Mouse (Mus musculus): ENCODE measurements at regions not wholly inside any gene's neighbourhood (a gene's known extent, or its start where the extent isn't known, plus 50 kb on each side); places are given as distances from the start of the nearest gene placed in this dataset.

GRCm38 (mm10) chr14:106225401-106225800, 119.4 kb downstream of the Trim52 start:
- H3K27me3 ChIP-seq (ENCODE audit: control insufficient read depth, insufficient read depth, low read length) = no peaks in the 10 kb centered on the region
- DNase-seq (no peak), ATAC-seq (ENCODE audit: low FRiP score, low TSS enrichment) (no peak)
- H3K36me3 ChIP-seq (ENCODE audit: control insufficient read depth, insufficient read depth, low read length) = no peaks in the 10 kb centered on the region
- H3K4me2 ChIP-seq (ENCODE audit: low read length) = no peak overlapping the region
- no peak overlapping the region for H3K9ac ChIP-seq (replicated peaks; ENCODE audit: low read length)
- 82% methylated on average over 1 of the region's 1 CpGs for WGBS
- H3K4me3 ChIP-seq (replicated peaks; ENCODE audit: low read depth, low read length) = no peak overlapping the region
- no peak overlapping the region for H3K27ac ChIP-seq (replicated peaks; ENCODE audit: low read depth, low read length)
- no peaks in the 10 kb centered on the region for H3K4me1 ChIP-seq (ENCODE audit: control insufficient read depth, insufficient read depth, low read length)
- H3K9me3 ChIP-seq (ENCODE audit: control insufficient read depth, low read length) = no peaks in the 10 kb centered on the region

- no peak overlapping the region for H3K27ac ChIP-seq (replicated peaks; ENCODE audit: low read depth, low read length)
- H3K36me3 ChIP-seq (ENCODE audit: control insufficient read depth, insufficient read depth, low read length) = no peaks in the 10 kb centered on the region
- DNase-seq = no peak
- no peak overlapping the region for H3K4me3 ChIP-seq (replicated peaks; ENCODE audit: low read depth, low read length)
- H3K9me3 ChIP-seq (ENCODE audit: control insufficient read depth, low read length) = no peaks in the 10 kb centered on the region
- no peak overlapping the region for H3K4me2 ChIP-seq (ENCODE audit: low read length)
- WGBS = 92% methylated on average over 5 of the region's 5 CpGs
- ATAC-seq (ENCODE audit: low FRiP score, low TSS enrichment) = no peak
- H3K27me3 ChIP-seq (ENCODE audit: control insufficient read depth, insufficient read depth, low read length) = no peaks in the 10 kb centered on the region
- no peak overlapping the region for H3K9ac ChIP-seq (replicated peaks; ENCODE audit: low read length)
- H3K4me1 ChIP-seq (ENCODE audit: control insufficient read depth, insufficient read depth, low read length) = no peaks in the 10 kb centered on the region
These were observed 135.9 kb downstream of the Trim52 start for GRCm38 (mm10) chr14:106241721-106242405.

GRCm38 (mm10) chr14:106259396-106260108, 153.6 kb downstream of the Trim52 start:
- WGBS = 69% methylated on average over 4 of the region's 4 CpGs
- H3K4me1 ChIP-seq (ENCODE audit: control insufficient read depth, insufficient read depth, low read length) = no peaks in the 10 kb centered on the region
- no peaks in the 10 kb centered on the region for H3K9me3 ChIP-seq (ENCODE audit: control insufficient read depth, low read length)
- ATAC-seq (ENCODE audit: low FRiP score, low TSS enrichment) (no peak), DNase-seq (no peak)
- no peaks in the 10 kb centered on the region for H3K36me3 ChIP-seq (ENCODE audit: control insufficient read depth, insufficient read depth, low read length)
- H3K4me2 ChIP-seq (ENCODE audit: low read length) = no peak overlapping the region
- no peak overlapping the region for H3K9ac ChIP-seq (replicated peaks; ENCODE audit: low read length)
- no peak overlapping the region for H3K4me3 ChIP-seq (replicated peaks; ENCODE audit: low read depth, low read length)
- no peaks in the 10 kb centered on the region for H3K27me3 ChIP-seq (ENCODE audit: control insufficient read depth, insufficient read depth, low read length)
- no peak overlapping the region for H3K27ac ChIP-seq (replicated peaks; ENCODE audit: low read depth, low read length)

GRCm38 (mm10) chr14:106265290-106265689, 159.3 kb downstream of the Trim52 start:
- Histone ChIP-seq H3K4me2 (ENCODE audit: low read length) (no peak overlapping the region), H3K4me3 (replicated peaks; ENCODE audit: low read depth, low read length) (no peak overlapping the region), H3K4me1 (ENCODE audit: control insufficient read depth, insufficient read depth, low read length) (no peaks in the 10 kb centered on the region), H3K36me3 (ENCODE audit: control insufficient read depth, insufficient read depth, low read length) (no peaks in the 10 kb centered on the region), H3K27ac (replicated peaks; ENCODE audit: low read depth, low read length) (no peak overlapping the region), H3K9ac (replicated peaks; ENCODE audit: low read length) (no peak overlapping the region), H3K9me3 (ENCODE audit: control insufficient read depth, low read length) (no peaks in the 10 kb centered on the region), H3K27me3 (ENCODE audit: control insufficient read depth, insufficient read depth, low read length) (no peaks in the 10 kb centered on the region)
- no peak for DNase-seq
- ATAC-seq (ENCODE audit: low FRiP score, low TSS enrichment) = no peak
- 95% methylated on average over 3 of the region's 3 CpGs for WGBS

GRCm38 (mm10) chr14:106267679-106268561, 161.9 kb downstream of the Trim52 start:
- Histone ChIP-seq H3K9me3 (ENCODE audit: control insufficient read depth, low read length) (no peaks in the 10 kb centered on the region), H3K27me3 (ENCODE audit: control insufficient read depth, insufficient read depth, low read length) (no peaks in the 10 kb centered on the region), H3K9ac (replicated peaks; ENCODE audit: low read length) (no peak overlapping the region), H3K36me3 (ENCODE audit: control insufficient read depth, insufficient read depth, low read length) (no peaks in the 10 kb centered on the region), H3K4me1 (ENCODE audit: control insufficient read depth, insufficient read depth, low read length) (no peaks in the 10 kb centered on the region), H3K4me3 (replicated peaks; ENCODE audit: low read depth, low read length) (no peak overlapping the region), H3K4me2 (ENCODE audit: low read length) (no peak overlapping the region), H3K27ac (replicated peaks; ENCODE audit: low read depth, low read length) (no peak overlapping the region)
- ATAC-seq (ENCODE audit: low FRiP score, low TSS enrichment) = no peak
- WGBS = 88% methylated on average over 12 of the region's 12 CpGs
- no peak for DNase-seq

GRCm38 (mm10) chr14:106269680-106270079, 163.7 kb downstream of the Trim52 start:
- Histone ChIP-seq H3K9me3 (ENCODE audit: control insufficient read depth, low read length) (no peaks in the 10 kb centered on the region), H3K4me3 (replicated peaks; ENCODE audit: low read depth, low read length) (no peak overlapping the region), H3K4me2 (ENCODE audit: low read length) (no peak overlapping the region), H3K27ac (replicated peaks; ENCODE audit: low read depth, low read length) (no peak overlapping the region), H3K9ac (replicated peaks; ENCODE audit: low read length) (no peak overlapping the region), H3K36me3 (ENCODE audit: control insufficient read depth, insufficient read depth, low read length) (no peaks in the 10 kb centered on the region), H3K27me3 (ENCODE audit: control insufficient read depth, insufficient read depth, low read length) (no peaks in the 10 kb centered on the region), H3K4me1 (ENCODE audit: control insufficient read depth, insufficient read depth, low read length) (no peaks in the 10 kb centered on the region)
- no peak for ATAC-seq (ENCODE audit: low FRiP score, low TSS enrichment)
- 78% methylated on average over 6 of the region's 6 CpGs for WGBS
- no peak for DNase-seq

GRCm38 (mm10) chr14:106313558-106313957, 207.6 kb downstream of the Trim52 start:
- Histone ChIP-seq H3K4me3 (replicated peaks; ENCODE audit: low read depth, low read length) (no peak overlapping the region), H3K4me2 (ENCODE audit: low read length) (no peak overlapping the region), H3K27me3 (ENCODE audit: control insufficient read depth, insufficient read depth, low read length) (no peaks in the 10 kb centered on the region), H3K36me3 (ENCODE audit: control insufficient read depth, insufficient read depth, low read length) (no peaks in the 10 kb centered on the region), H3K9ac (replicated peaks; ENCODE audit: low read length) (no peak overlapping the region), H3K9me3 (ENCODE audit: control insufficient read depth, low read length) (no peaks in the 10 kb centered on the region), H3K27ac (replicated peaks; ENCODE audit: low read depth, low read length) (no peak overlapping the region), H3K4me1 (ENCODE audit: control insufficient read depth, insufficient read depth, low read length) (no peaks in the 10 kb centered on the region)
- no peak for DNase-seq
- WGBS = 18% methylated on average over 8 of the region's 8 CpGs
- ATAC-seq (ENCODE audit: low FRiP score, low TSS enrichment) = no peak

- whole genome bisulfite sequencing = 15% methylated on average over 9 of the region's 9 CpGs
- H3K4me2 ChIP-seq (ENCODE audit: low read length) = peak overlapping the region; percentile 4; the same call in 1 of the 2 replicates
- H3K4me1 ChIP-seq (ENCODE audit: control insufficient read depth, insufficient read depth, low read length) = no peaks in the 10 kb centered on the region
- ATAC-seq (ENCODE audit: low FRiP score, low TSS enrichment) = no peak
- no peak overlapping the region for H3K9ac ChIP-seq (replicated peaks; ENCODE audit: low read length)
- H3K9me3 ChIP-seq (ENCODE audit: control insufficient read depth, low read length) = no peaks in the 10 kb centered on the region
- H3K4me3 ChIP-seq (replicated peaks; ENCODE audit: low read depth, low read length) = no peak overlapping the region
- peak; percentile 8 for DNase-seq
- H3K36me3 ChIP-seq (ENCODE audit: control insufficient read depth, insufficient read depth, low read length) = no peaks in the 10 kb centered on the region
- H3K27ac ChIP-seq (replicated peaks; ENCODE audit: low read depth, low read length) = no peak overlapping the region
- no peaks in the 10 kb centered on the region for H3K27me3 ChIP-seq (ENCODE audit: control insufficient read depth, insufficient read depth, low read length)
These were observed 208.1 kb downstream of the Trim52 start for GRCm38 (mm10) chr14:106314079-106314551.

All from midbrain, embryonic 14.5 days (tissue).